Comparison of ENCODE assay signal across 20 mouse cellular contexts in genomic region chr13:81449198-81449597, GRCm38 (mm10).
"Had no signal": no experiment of that assay in that cellular context is flagged by ENCODE, and none has a peak within 500 bp of the region (broad histone marks: within the 10 kb centered on the region; RNA-seq: fewer than 3 reads in every experiment).

No protein-coding gene starts in this region.

- H3K9ac ChIP-seq: limb, embryonic 13.5 days; liver, embryonic 12.5 days; liver, embryonic 15.5 days; lung, embryonic 15.5 days; midbrain, embryonic 12.5 days; neural tube, embryonic 13.5 days had no signal

- DNase-seq: kidney, adult 2 months; kidney, postnatal 25 days; layer of hippocampus, adult 9-11 months; liver; lung, adult 18-20 months; lung, postnatal 10 days; lung, postnatal 4 days; thymus, postnatal 36 days had no signal

- H3K27me3 ChIP-seq: limb, embryonic 13.5 days; liver, embryonic 12.5 days; liver, embryonic 15.5 days; lung, embryonic 15.5 days; midbrain, embryonic 12.5 days; neural tube, embryonic 13.5 days had no signal

- H3K27ac ChIP-seq: kidney, postnatal 0 days; layer of hippocampus, adult 2 months; limb, embryonic 10.5 days; limb, embryonic 13.5 days; liver, embryonic 12.5 days; liver, embryonic 15.5 days; lung, embryonic 15.5 days; midbrain, embryonic 12.5 days; neural tube, embryonic 13.5 days; stomach, postnatal 0 days had no signal

- H3K4me3 ChIP-seq: layer of hippocampus, adult 2 months; limb, embryonic 10.5 days; limb, embryonic 13.5 days; liver, embryonic 12.5 days; liver, embryonic 15.5 days; lung, embryonic 15.5 days; midbrain, embryonic 12.5 days; myocyte; neural tube, embryonic 13.5 days had no signal

- H3K4me2 ChIP-seq: limb, embryonic 13.5 days; liver, embryonic 12.5 days; liver, embryonic 15.5 days; lung, embryonic 15.5 days; midbrain, embryonic 12.5 days; neural tube, embryonic 13.5 days had no signal

- H3K4me1 ChIP-seq: limb, embryonic 10.5 days; limb, embryonic 13.5 days; liver, embryonic 12.5 days; liver, embryonic 15.5 days; lung, embryonic 15.5 days; midbrain, embryonic 12.5 days; neural tube, embryonic 13.5 days had no signal

- ATAC-seq: liver, embryonic 12.5 days; midbrain, embryonic 16.5 days had no signal

- H3K36me3 ChIP-seq: limb, embryonic 10.5 days; limb, embryonic 13.5 days; liver, embryonic 12.5 days; liver, embryonic 15.5 days; lung, embryonic 15.5 days; neural tube, embryonic 13.5 days had no signal

- H3K9me3 ChIP-seq: limb, embryonic 10.5 days; limb, embryonic 13.5 days; liver, embryonic 12.5 days; liver, embryonic 15.5 days; lung, embryonic 15.5 days; midbrain, embryonic 12.5 days; neural tube, embryonic 13.5 days had no signal
